Mouse (Mus musculus) ES-E14 (cell line): ENCODE measurements around the gene Cdc42ep1.

Source experiments
- CHD2 ChIP-seq: IDR thresholded peaks from 2 replicates; pipeline ENCODE4 v1.6.1; 2014; ENCODE audit warnings: mild to moderate bottlenecking, low read depth, low read length, inconsistent platforms
- MAFK ChIP-seq: IDR thresholded peaks from 2 replicates; pipeline ENCODE4 v1.6.1; 2014; ENCODE audit warnings: mild to moderate bottlenecking, low read depth, low read length, inconsistent platforms; ENCODE audit not compliant: insufficient read depth

DNA sequence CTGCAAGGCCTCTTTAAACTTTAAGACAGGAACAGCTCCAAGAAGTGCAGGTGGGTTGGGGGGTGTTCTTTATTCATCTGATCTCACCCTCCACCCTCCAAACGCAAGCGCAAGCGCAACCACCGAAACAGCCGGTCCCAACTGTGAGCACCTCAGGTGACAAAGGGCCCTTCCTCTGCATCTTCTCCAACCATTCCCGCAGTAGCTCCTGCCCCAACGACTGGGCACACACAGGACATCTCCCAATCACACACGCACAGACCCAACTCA is 45.4 kb upstream of the Cdc42ep1 start:
- TF ChIP-seq CHD2 (no peak), MAFK (no peak)
